Mouse (Mus musculus) embryonic facial prominence, embryonic 10.5 days (tissue): ENCODE data around the gene Yeats2. TPM values are rescaled to one million over a fixed set of nuclear protein-coding genes. Genes with fewer than 3 reads are reported as not detected.

Experiments
- DNase-seq: peaks from one replicate; pipeline ENCODE4 v3.0.0-alpha.2; 2017; ENCODE audit warnings: low spot score
- H3K27ac ChIP-seq: fragments of 300-500 bp; sonication (generic); replicated peaks from 2 replicates; pipeline ENCODE4 v1.5.1; 2016; ENCODE audit warnings: mild to moderate bottlenecking
- H3K27me3 ChIP-seq: fragments of 300-500 bp; sonication (generic); replicated peaks from 2 replicates; pipeline ENCODE4 v1.6.1; 2016; ENCODE audit warnings: low read depth, mild to moderate bottlenecking; ENCODE audit not compliant: poor library complexity, severe bottlenecking
- H3K36me3 ChIP-seq: fragments of 300-500 bp; sonication (generic); replicated peaks from 2 replicates; pipeline ENCODE4 v1.6.1; 2016; ENCODE audit warnings: mild to moderate bottlenecking, moderate library complexity
- H3K4me1 ChIP-seq: fragments of 300-500 bp; sonication (generic); 2 replicates; pipeline ENCODE4 v1.6.1; 2016
- H3K4me3 ChIP-seq: fragments of 300-500 bp; sonication (generic); 2 replicates; pipeline ENCODE4 v1.5.1; 2016; ENCODE audit warnings: mild to moderate bottlenecking, moderate library complexity
- H3K9me3 ChIP-seq: fragments of 300-500 bp; sonication (generic); 2 replicates; pipeline ENCODE4 v1.6.1; 2016; ENCODE audit warnings: mild to moderate bottlenecking
- WGBS: fragments of 180-500 bp; shearing (Covaris S2); methylation state at CpG from one replicate; pipeline ENCODE4 v1.1.7; 2016; 5-methylcytosine and 5-hydroxymethylcytosine counted together
- polyA plus RNA-seq: library from polyadenylated mRNA; unstranded; fragments of >200 nt; fragmentation: Nextera tagmentation; extraction: Ambion mirVana; gene quantifications from 2 replicates; pipeline ENCODE4 v1.2.1, GENCODE M21; 2016

Gene Yeats2
- polyA plus RNA-seq, 1 experiment from 2014 or later = 52.7 TPM

DNA sequence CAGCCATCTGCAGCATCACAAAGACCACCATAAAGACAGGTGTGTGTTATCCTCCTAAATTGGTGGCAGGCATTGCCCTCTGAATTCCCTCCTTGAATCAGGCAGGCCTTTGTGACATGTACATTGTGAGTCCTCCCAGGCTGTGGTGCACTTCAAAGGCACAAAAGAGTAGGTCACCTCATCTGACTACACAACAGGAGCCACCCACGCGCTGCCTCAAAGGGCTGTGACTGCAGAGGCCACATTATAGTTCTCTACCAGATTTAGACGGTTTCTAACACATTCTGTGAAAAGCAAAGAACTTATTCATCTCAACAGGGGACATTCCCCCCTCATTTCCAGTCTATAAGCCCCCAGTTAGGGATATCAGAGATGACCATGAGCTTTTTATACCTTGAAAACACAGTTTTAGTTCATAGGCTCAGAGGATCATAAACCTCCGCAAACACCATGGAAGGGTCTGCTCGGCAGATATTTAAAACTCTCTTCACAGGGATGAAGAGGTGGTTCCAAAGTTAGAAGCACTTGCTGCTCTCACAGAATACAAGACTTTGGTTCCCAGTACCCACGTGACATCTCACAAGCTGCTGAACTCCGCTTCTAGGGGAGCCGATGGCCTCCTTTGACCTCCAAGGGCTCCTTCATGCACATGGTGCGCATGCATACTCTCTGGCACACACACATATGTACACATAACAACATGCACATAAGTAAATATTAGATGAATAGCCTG lies 107.7 kb downstream of the Yeats2 start:
- H3K36me3 ChIP-seq = no peaks in the 10 kb centered on the region
- no peak for DNase-seq
- H3K4me1 ChIP-seq = no peaks in the 10 kb centered on the region
- no peaks in the 10 kb centered on the region for H3K27me3 ChIP-seq
- no peak overlapping the region for H3K4me3 ChIP-seq
- no peak overlapping the region for H3K27ac ChIP-seq
- no peaks in the 10 kb centered on the region for H3K9me3 ChIP-seq
- WGBS = 88% methylated on average over 9 of the region's 9 CpGs

DNA sequence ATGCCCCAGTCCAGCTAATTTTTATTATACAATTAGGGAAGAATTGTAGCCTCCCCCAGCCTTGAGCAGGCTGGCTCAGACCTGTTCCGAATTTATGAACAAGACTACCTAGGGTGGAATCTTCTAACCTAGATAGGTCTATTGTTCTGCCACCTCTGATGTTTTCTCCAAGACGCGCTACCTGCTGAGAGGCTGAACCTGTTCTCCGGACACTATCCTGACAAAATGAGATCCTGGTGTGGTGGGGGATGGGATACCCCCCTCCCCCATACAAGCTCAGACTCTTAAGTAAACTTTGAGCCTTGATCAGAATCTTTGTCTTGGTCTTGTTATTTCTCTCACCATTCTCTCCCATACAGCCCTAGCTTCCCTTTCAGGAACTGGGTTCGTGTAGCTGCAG lies 117.1 kb downstream of the Yeats2 start:
- Histone ChIP-seq H3K9me3 (no peaks in the 10 kb centered on the region), H3K36me3 (no peaks in the 10 kb centered on the region), H3K4me3 (no peak overlapping the region), H3K27ac (no peak overlapping the region), H3K4me1 (no peaks in the 10 kb centered on the region), H3K27me3 (no peaks in the 10 kb centered on the region)
- no peak for DNase-seq
- 82% methylated on average over 5 of the region's 5 CpGs for WGBS

DNA sequence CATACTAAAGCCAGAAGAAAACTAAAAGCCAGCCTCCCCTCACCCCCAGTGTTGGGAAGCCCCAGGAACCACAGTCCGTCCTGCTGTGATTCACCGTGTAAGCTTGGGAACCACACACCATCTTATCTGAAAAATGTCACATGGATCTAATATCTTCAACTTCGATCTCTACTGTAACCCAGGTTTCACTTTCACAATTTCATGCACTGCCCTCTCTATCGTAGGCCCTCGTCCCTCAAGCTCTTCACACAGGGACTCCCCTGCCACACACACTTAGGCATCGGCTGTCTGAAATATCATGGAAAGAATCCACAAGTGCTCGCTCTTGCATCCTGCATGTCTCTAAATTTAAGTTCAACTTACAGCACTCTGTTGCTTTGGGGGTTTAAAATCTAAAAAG lies 124.2 kb downstream of the Yeats2 start:
- H3K36me3 ChIP-seq = no peaks in the 10 kb centered on the region
- no peak overlapping the region for H3K4me3 ChIP-seq
- no peaks in the 10 kb centered on the region for H3K4me1 ChIP-seq
- no peaks in the 10 kb centered on the region for H3K9me3 ChIP-seq
- DNase-seq = no peak
- H3K27me3 ChIP-seq = no peaks in the 10 kb centered on the region
- 84% methylated on average over 7 of the region's 7 CpGs for WGBS
- no peak overlapping the region for H3K27ac ChIP-seq

DNA sequence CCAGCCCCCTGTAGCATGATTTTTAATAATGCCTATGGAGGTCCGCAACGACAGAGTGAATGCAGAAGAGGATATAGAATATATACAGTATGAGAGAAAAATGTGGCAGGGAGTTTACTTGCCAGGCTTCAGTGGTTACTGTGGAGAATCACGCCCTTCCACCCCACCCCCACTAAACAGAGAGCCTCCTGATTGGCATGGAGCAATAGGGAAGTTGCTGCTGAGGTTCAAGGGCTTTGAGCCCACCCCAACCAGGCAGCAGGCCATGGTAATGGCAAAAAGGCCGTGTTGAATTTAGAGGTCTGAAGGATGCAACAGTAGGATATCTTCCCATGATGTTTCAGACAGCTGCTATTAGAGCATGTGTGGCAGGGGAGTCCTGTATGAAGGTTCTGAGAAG lies 130.5 kb downstream of the Yeats2 start:
- H3K4me1 ChIP-seq = no peaks in the 10 kb centered on the region
- 86% methylated on average over 4 of the region's 4 CpGs for WGBS
- H3K27ac ChIP-seq = no peak overlapping the region

GRCm38 (mm10) chr16:20272994-20273393 lies 132.1 kb downstream of the Yeats2 start:
- no peaks in the 10 kb centered on the region for H3K9me3 ChIP-seq
- H3K27ac ChIP-seq = no peak overlapping the region
- peaks cover 7% of the 10 kb centered on the region for H3K36me3 ChIP-seq
- no peaks in the 10 kb centered on the region for H3K27me3 ChIP-seq
- WGBS = 54% methylated on average over 3 of the region's 3 CpGs
- H3K4me3 ChIP-seq = no peak overlapping the region
- H3K4me1 ChIP-seq = no peaks in the 10 kb centered on the region
- DNase-seq = no peak

More for the DNA sequence above, 130.5 kb downstream of the Yeats2 start:
- H3K36me3 ChIP-seq = no peaks in the 10 kb centered on the region
- no peaks in the 10 kb centered on the region for H3K9me3 ChIP-seq
- DNase-seq = no peak
- no peak overlapping the region for H3K4me3 ChIP-seq
- no peaks in the 10 kb centered on the region for H3K27me3 ChIP-seq

GRCm38 (mm10) chr16:20279395-20279794 lies 138.5 kb downstream of the Yeats2 start:
- H3K27ac ChIP-seq = no peak overlapping the region
- H3K36me3 ChIP-seq = peaks cover 71% of the 10 kb centered on the region
- H3K4me3 ChIP-seq = no peak overlapping the region
- H3K27me3 ChIP-seq = no peaks in the 10 kb centered on the region
- DNase-seq = no peak
- WGBS = 95% methylated on average over 5 of the region's 5 CpGs
- no peaks in the 10 kb centered on the region for H3K4me1 ChIP-seq
- H3K9me3 ChIP-seq = no peaks in the 10 kb centered on the region

- DNase-seq = no peak
Observed at GRCm38 (mm10) chr16:20280238-20280637, 139.4 kb downstream of the Yeats2 start.

More at GRCm38 (mm10) chr16:20280238-20280637, 139.4 kb downstream of the Yeats2 start:
- no peak overlapping the region for H3K27ac ChIP-seq
- 88% methylated on average over 4 of the region's 4 CpGs for WGBS
- H3K36me3 ChIP-seq = peaks cover 80% of the 10 kb centered on the region
- no peak overlapping the region for H3K4me3 ChIP-seq
- H3K27me3 ChIP-seq = no peaks in the 10 kb centered on the region
- H3K9me3 ChIP-seq = no peaks in the 10 kb centered on the region
- no peaks in the 10 kb centered on the region for H3K4me1 ChIP-seq

Other genes starting within 250 kb of the Yeats2 start
- 8.7 and 9.7 TPM in 2 replicates for gene Klhl6, start 158.0 kb upstream of the Yeats2 start, polyA plus RNA-seq
- 25.9 and 27.7 TPM in 2 replicates for gene Klhl24, start 43.5 kb upstream of the Yeats2 start, polyA plus RNA-seq
- gene Map6d1, start 100.3 kb downstream of the Yeats2 start, polyA plus RNA-seq = 0.66 and 1.3 TPM in 2 replicates
- gene Parl, start 161.3 kb downstream of the Yeats2 start, polyA plus RNA-seq = 128 and 135 TPM in 2 replicates
- not detected in 2 replicates for gene Cyp2ab1, start 184.3 kb downstream of the Yeats2 start, polyA plus RNA-seq